Mouse (Mus musculus): Measurements from ENCODE around the gene Slc7a1.
A peak's percentile ranks its signal among the peaks of the same experiment; 100 is the strongest.

Gene Slc7a1

DNA sequence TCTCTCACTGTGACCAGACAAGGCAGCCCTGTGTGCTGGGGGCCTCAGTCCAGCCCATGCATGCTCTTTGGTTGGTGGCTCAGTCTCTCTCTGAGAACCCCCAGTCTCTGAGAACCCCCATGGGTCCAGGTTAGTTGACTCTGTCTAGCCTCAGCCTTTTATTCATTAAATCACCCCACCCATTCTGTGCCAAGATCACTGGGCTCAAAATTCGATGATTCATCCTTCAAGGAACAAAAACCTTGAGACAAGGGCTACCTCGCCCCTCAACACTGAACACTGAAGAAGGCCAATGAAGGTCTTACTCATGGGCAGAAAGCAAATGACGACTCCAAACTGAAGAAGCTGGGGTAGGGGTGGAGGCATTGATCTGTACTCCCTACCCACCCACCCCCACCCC is 31.9 kb downstream of the Slc7a1 start:
- peaks cover 3% of the 10 kb centered on the region; the same call in 1 of the 2 replicates for H3K36me3 ChIP-seq (ENCODE audit: control insufficient read depth, insufficient read depth, low read length, poor library complexity, severe bottlenecking)
- H3K27me3 ChIP-seq (ENCODE audit: control insufficient read depth, insufficient read depth, low read length, poor library complexity, severe bottlenecking) = no peaks in the 10 kb centered on the region
- DNase-seq (ENCODE audit: low read depth, low spot score) = no peak

DNA sequence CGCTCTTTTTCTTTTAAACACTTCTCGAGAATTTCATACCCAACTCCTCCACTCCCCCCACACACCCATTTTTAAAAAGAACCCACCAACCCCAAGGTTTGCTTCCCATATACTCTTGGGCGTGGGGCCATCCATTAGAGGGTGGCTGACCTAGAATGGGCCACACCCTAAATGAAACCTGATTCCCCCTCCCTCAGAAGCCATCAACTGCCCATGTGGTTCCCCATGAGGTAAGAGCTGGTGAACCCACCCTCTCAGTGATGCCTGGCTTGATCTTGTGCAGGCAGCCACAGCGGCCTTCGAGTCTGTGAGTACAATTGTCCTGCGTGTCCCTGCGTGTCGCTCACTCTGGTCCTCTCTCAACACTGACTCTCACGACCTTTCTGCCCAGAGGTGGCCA is 33.2 kb downstream of the Slc7a1 start:
- DNase-seq (ENCODE audit: low read depth, low spot score) = no peak
- Histone ChIP-seq H3K27me3 (ENCODE audit: control insufficient read depth, insufficient read depth, low read length, poor library complexity, severe bottlenecking) (no peaks in the 10 kb centered on the region), H3K36me3 (ENCODE audit: control insufficient read depth, insufficient read depth, low read length, poor library complexity, severe bottlenecking) (peaks cover 3% of the 10 kb centered on the region; the same call in 1 of the 2 replicates)

DNA sequence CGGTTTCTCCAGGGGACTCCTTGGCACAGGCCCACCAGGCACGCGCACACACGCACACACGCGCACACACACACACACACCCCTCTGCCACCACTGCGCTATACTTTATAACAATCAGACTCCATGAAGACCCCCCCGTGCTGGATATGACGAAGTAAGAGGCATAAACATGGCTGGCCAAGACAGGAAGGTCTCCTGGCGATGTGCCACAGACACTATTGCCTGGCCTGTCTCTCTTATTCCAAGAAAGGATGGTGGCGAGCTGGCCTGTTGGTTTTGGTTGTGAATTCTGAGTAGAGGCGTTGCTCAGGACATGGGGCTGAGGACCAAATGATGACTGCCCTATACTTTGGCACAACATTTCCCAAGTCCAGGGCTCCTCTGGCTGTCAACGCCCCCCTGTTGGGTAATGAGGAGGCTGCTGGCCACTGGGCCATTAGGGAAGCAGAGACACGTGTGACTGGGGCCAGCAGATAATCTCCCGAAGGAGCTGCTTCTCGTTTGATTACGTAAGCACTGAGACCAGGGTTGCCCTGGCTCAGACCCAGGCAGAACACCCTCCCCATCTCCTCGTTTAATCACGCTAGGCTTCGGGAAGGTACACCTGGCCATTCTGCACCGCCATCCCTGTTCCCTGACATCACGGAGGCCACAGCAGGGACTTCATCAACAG is 36.1 kb downstream of the Slc7a1 start:
- DNase-seq (ENCODE audit: low read depth, low spot score) = no peak
- Histone ChIP-seq H3K36me3 (ENCODE audit: control insufficient read depth, insufficient read depth, low read length, poor library complexity, severe bottlenecking) (peaks cover 4% of the 10 kb centered on the region; the same call in 1 of the 2 replicates), H3K27me3 (ENCODE audit: control insufficient read depth, insufficient read depth, low read length, poor library complexity, severe bottlenecking) (no peaks in the 10 kb centered on the region)

DNA sequence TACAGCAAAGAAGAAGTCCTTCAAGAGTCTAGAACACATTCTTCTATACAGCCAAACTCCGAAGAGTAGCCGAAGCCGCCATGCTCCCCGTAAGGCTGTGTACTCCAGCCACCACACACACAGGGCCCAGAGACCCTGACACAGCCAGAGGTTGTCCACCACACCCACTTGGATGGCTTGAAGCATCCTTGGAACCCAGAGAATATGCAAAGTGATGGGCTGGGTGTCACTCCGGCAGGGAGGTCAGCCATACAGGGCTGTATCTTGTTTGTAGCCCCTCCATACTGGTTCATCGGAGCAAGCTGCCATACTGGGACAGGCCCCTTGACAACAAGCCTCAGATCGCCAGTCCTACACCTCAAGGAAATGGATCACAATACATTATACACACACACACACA is 37.4 kb downstream of the Slc7a1 start:
- no peak for DNase-seq (ENCODE audit: low read depth, low spot score)
- Histone ChIP-seq H3K36me3 (ENCODE audit: control insufficient read depth, insufficient read depth, low read length, poor library complexity, severe bottlenecking) (peaks cover 4% of the 10 kb centered on the region; the same call in 1 of the 2 replicates), H3K27me3 (ENCODE audit: control insufficient read depth, insufficient read depth, low read length, poor library complexity, severe bottlenecking) (no peaks in the 10 kb centered on the region)

DNA sequence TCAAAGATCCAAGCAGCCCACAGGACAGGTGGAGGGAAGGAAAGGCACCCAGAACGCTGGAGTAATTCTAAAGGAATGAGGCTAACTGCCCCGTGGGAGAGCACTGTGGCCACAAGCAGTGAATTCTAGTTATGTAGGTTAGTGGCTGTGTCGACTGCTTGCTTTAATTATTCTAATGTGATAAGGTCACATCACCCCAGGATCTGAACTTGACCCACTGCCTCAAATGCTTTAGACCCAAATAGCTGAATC is 38.0 kb downstream of the Slc7a1 start:
- Histone ChIP-seq H3K27me3 (ENCODE audit: control insufficient read depth, insufficient read depth, low read length, poor library complexity, severe bottlenecking) (no peaks in the 10 kb centered on the region), H3K36me3 (ENCODE audit: control insufficient read depth, insufficient read depth, low read length, poor library complexity, severe bottlenecking) (peaks cover 4% of the 10 kb centered on the region; the same call in 1 of the 2 replicates)
- no peak for DNase-seq (ENCODE audit: low read depth, low spot score)

DNA sequence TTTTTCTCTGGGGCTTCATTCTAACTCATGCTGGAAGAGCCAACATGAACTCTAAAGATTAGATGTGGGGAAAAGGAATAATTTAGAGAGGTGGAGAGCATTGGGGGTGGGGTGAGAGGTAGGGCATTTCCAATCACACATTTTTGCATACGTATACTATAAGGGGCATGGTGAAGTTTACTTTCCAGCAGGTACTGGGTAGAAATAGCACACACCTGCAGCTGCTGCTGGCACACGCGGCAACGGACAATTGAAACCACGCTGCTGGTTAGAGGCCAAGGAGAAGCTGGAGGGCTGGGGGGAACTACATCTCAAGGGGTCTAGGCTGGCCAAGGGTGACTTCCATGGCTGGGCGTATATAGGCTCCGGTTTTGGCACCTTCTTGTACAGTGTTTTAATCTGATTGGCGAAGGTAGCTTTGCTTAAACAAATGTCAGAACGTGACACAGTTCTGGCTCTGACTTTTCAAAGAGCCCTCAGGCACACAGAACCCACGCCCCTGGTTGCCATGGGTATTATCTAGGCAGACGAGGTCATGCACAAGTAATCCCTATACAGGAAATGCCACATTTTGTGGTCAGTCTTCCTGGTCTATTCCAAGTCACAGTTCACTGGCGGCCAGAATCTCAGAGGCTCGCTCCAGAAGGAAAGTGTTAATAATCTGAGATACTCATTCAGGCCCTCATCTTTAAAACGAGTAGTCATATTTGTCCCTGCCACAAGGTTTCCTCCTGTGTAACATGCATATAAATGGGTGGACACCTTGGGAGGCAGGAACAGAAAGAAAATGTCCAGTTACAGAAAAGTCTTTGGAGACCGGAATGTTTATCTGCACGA is 38.6 kb downstream of the Slc7a1 start:
- DNase-seq (ENCODE audit: low read depth, low spot score) = no peak
- Histone ChIP-seq H3K27me3 (ENCODE audit: control insufficient read depth, insufficient read depth, low read length, poor library complexity, severe bottlenecking) (no peaks in the 10 kb centered on the region), H3K36me3 (ENCODE audit: control insufficient read depth, insufficient read depth, low read length, poor library complexity, severe bottlenecking) (peaks cover 4% of the 10 kb centered on the region; the same call in 1 of the 2 replicates)

DNA sequence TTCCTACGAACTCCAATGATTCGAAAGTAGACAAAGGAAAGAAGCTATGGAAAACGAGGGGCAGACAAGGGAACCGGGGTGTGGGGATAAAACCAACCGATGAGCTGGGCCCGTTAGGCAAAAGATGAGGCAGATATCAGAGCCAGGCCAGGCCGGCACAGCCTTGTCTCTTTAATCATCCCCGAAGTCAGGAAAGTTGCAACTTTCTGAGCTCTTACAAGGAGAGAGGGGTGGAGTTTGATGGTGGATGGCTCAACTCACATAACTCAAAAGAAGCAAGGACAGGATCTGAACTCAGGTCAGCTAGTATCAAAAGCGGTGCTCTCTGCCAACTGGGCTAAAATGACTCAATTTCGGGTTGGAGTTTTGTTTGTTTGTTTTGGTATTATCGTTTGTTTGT is 40.6 kb downstream of the Slc7a1 start:
- Histone ChIP-seq H3K27me3 (ENCODE audit: control insufficient read depth, insufficient read depth, low read length, poor library complexity, severe bottlenecking) (no peaks in the 10 kb centered on the region), H3K36me3 (ENCODE audit: control insufficient read depth, insufficient read depth, low read length, poor library complexity, severe bottlenecking) (peaks cover 4% of the 10 kb centered on the region; the same call in 1 of the 2 replicates)
- DNase-seq (ENCODE audit: low read depth, low spot score) = no peak

DNA sequence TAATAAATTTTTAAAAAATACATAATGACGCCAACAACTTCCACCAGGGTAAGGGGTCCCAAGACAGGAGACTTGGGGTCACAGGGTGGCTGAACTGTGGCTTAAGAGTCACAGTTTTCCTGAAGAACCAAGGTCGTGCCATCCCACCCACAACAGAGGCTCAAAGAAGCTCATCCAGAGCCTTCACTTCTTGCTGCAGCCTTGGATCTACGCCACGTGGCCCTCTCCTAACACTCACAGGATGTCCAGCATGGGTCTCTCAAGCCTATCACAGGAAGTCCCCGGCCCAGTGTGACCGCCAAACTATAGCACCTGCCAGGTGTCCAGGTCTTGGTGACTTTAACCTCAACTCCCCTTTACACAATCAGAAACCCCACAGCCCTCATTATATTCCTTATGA is 42.5 kb downstream of the Slc7a1 start:
- Histone ChIP-seq H3K27me3 (ENCODE audit: control insufficient read depth, insufficient read depth, low read length, poor library complexity, severe bottlenecking) (no peaks in the 10 kb centered on the region), H3K36me3 (ENCODE audit: control insufficient read depth, insufficient read depth, low read length, poor library complexity, severe bottlenecking) (peaks cover 3% of the 10 kb centered on the region; the same call in 1 of the 2 replicates)
- DNase-seq (ENCODE audit: low read depth, low spot score) = no peak

DNA sequence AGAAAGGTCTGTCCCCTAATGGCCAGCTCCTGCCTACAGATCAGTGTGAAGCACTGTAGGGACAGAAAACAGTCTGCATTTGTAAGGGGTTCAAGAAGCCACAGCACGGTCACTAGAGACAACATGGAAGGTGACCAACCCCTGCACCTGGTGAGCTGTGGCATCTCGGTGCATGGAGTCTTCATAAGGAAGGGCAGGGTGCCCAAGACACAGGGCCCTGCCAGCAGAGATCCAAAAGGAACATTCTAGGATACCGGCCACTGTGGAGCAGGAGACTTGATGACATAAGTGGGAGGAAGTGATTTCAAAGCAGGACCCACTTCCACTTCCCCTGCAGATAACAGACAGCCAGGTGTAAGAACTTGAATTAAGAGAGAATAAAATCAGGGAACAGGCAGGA is 43.9 kb downstream of the Slc7a1 start:
- DNase-seq (ENCODE audit: low read depth, low spot score) = no peak
- H3K36me3 ChIP-seq (ENCODE audit: control insufficient read depth, insufficient read depth, low read length, poor library complexity, severe bottlenecking) = peaks cover 6% of the 10 kb centered on the region; the same call in 1 of the 2 replicates
- no peaks in the 10 kb centered on the region for H3K27me3 ChIP-seq (ENCODE audit: control insufficient read depth, insufficient read depth, low read length, poor library complexity, severe bottlenecking)

DNA sequence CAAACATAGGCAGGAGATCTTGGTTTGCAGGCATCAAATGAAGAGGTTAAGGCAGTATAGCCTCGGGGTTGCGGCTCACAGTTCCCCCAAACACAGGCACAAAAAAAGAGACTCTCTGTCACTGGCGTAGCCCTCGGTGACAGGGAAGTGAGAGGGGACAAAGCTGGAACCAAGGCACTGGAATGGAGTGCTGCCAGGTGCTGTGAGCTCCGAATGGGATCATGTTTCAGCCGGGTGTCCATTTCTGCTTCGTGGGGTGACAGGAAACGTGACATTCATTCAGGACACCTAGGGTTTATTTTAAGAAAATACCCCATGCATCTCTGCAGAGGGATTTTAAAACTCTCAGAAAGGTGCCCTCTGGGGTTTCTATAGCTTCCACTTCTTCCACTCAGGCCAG is 45.2 kb downstream of the Slc7a1 start:
- no peak for DNase-seq (ENCODE audit: low read depth, low spot score)

DNA sequence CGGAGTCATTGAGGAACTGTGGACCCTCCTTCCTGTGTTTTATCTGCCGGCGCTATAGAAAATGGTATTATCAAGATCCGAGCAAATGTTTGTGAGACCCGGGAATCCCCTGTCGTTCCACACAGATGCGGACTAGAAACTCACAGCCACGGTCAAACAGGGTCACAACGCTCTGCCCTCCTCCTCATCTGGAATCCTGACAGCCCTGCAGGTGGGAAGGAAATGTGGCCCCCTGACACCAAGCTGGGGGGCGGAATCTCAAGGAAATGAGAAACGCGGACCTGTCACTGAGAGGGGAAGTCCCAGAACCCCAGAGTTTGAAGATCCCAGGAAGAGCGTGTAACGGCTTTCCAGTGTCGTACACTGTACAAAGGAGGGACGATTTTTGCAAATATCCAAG is 46.3 kb downstream of the Slc7a1 start:
- Histone ChIP-seq H3K27me3 (ENCODE audit: control insufficient read depth, insufficient read depth, low read length, poor library complexity, severe bottlenecking) (no peaks in the 10 kb centered on the region), H3K36me3 (ENCODE audit: control insufficient read depth, insufficient read depth, low read length, poor library complexity, severe bottlenecking) (peaks cover 5% of the 10 kb centered on the region; the same call in 1 of the 2 replicates)
- no peak for DNase-seq (ENCODE audit: low read depth, low spot score)

More for the DNA sequence above, 45.2 kb downstream of the Slc7a1 start:
- Histone ChIP-seq H3K27me3 (ENCODE audit: control insufficient read depth, insufficient read depth, low read length, poor library complexity, severe bottlenecking) (no peaks in the 10 kb centered on the region), H3K36me3 (ENCODE audit: control insufficient read depth, insufficient read depth, low read length, poor library complexity, severe bottlenecking) (peaks cover 6% of the 10 kb centered on the region; the same call in 1 of the 2 replicates)

DNA sequence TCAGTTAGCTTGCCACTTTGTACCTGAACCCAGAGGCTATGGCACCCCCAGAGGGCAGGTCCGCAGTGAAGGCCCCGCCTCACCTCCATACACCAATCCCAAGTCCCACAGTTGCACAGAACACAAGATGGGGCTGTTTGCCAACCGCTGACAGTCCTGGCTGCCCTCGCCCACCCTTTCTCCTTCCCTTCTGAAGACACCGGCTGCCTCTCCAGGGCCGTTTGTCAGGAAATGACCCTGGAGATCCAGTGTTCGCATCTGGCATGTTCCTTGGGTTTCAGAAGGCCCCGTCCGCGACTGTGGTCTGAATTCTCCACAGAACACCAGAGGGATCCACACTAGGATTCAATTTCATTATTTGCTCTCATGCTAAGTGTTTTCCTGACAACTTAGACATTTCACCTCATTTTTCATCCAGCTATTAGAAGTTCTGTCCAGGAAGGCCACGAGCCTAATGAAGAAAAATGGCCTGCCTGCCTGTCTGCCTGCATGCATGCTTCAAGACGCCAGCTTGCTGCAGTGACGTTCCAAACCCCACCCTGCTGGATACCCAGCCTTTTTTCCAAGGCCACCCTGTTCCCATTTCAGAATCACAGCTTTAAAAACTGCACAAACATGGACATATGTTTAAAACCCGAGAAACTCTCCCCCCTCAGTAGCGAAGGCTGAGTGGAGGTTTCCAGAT is 50.2 kb downstream of the Slc7a1 start:
- Histone ChIP-seq H3K36me3 (ENCODE audit: control insufficient read depth, insufficient read depth, low read length, poor library complexity, severe bottlenecking) (peaks cover 5% of the 10 kb centered on the region; the same call in 1 of the 2 replicates), H3K27me3 (ENCODE audit: control insufficient read depth, insufficient read depth, low read length, poor library complexity, severe bottlenecking) (no peaks in the 10 kb centered on the region)
- DNase-seq (ENCODE audit: low read depth, low spot score) = no peak

DNA sequence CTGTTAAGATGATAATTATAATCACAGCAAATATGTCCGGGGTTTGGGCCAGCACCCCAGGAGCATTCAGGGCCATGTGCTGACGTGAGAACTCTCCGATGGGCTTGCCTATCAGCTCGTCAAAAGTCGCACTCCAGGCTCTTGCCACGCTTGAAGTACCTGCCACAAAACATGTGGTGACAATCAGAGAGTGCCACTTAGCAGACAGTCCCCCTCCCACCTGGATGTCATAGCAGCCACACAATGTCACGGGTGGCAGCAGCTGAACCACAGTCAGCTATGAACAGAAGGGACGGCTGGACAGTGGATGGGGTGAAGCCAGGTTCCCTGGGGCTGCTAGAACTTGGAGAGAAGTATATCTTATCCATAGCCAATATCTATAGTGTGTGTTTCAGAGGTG is 51.6 kb downstream of the Slc7a1 start:
- H3K27me3 ChIP-seq (ENCODE audit: control insufficient read depth, insufficient read depth, low read length, poor library complexity, severe bottlenecking) = no peaks in the 10 kb centered on the region
- no peak for DNase-seq (ENCODE audit: low read depth, low spot score)
- H3K36me3 ChIP-seq (ENCODE audit: control insufficient read depth, insufficient read depth, low read length, poor library complexity, severe bottlenecking) = peaks cover 5% of the 10 kb centered on the region; the same call in 1 of the 2 replicates

DNA sequence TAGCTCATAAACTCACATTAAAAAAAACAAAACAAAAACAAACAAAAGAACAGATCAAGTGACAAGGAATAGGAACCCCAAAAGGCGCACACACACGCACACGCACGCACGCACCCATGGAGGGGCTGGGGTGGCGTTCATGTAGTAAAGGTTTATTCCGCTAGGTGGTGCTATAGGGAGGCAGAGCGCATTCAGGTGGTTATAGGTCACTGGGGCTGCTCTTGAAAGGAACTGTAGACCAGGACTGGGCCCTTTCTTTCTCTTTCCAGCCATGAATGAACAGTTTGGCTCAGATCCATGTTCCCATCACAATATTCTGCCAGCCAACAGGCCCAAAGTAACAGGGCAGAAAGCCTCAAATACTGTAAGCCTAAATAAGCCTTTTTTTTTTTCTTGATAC is 53.2 kb downstream of the Slc7a1 start:
- H3K36me3 ChIP-seq (ENCODE audit: control insufficient read depth, insufficient read depth, low read length, poor library complexity, severe bottlenecking) = peaks cover 2% of the 10 kb centered on the region; the same call in 1 of the 2 replicates
- H3K27me3 ChIP-seq (ENCODE audit: control insufficient read depth, insufficient read depth, low read length, poor library complexity, severe bottlenecking) = no peaks in the 10 kb centered on the region
- peak; percentile 50 for DNase-seq (ENCODE audit: low read depth, low spot score)

DNA sequence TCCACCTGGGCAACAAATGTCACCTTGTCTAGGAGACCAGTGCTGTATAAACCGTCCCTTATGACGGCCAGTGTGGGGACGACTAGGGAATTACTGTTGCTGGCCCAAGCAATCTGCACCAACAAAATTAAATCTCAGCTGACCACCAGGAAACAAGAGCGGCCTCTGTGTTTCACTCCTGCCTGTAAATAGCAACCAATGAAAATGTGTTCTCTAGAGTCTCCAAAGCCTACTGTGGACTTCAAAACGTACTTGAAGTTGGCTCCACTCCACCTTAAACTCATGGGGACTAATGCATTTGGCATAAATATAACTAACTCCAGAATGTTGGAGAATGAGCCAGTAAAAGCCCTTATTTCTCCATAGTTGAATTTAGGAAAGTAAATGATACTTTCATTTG is 55.3 kb downstream of the Slc7a1 start:
- no peak for DNase-seq (ENCODE audit: low read depth, low spot score)
- peaks cover 4% of the 10 kb centered on the region; the same call in 1 of the 2 replicates for H3K36me3 ChIP-seq (ENCODE audit: control insufficient read depth, insufficient read depth, low read length, poor library complexity, severe bottlenecking)
- H3K27me3 ChIP-seq (ENCODE audit: control insufficient read depth, insufficient read depth, low read length, poor library complexity, severe bottlenecking) = no peaks in the 10 kb centered on the region
